Mouse (Mus musculus): ENCODE results near the gene Slc35a5. TPM values are rescaled to one million over a fixed set of nuclear protein-coding genes. Genes with fewer than 3 reads are reported as not detected.

Slc35a5 gene
- polyA plus RNA-seq, 1 experiment from 2014 or later, result 21.6 TPM

Other genes starting within 250 kb of the Slc35a5 start
- gene Cd200r3, start 215.0 kb downstream of the Slc35a5 start, polyA plus RNA-seq (2015; fragmentation: Nextera tagmentation; extraction: Ambion mirVana), result 0.40 and 0.48 TPM in 2 replicates
- gene Ccdc80, start 65.3 kb downstream of the Slc35a5 start, polyA plus RNA-seq (2015; fragmentation: Nextera tagmentation; extraction: Ambion mirVana), result 66.5 and 76.3 TPM in 2 replicates
- gene Atg3, start 79 bp upstream of the Slc35a5 start, polyA plus RNA-seq (2015; fragmentation: Nextera tagmentation; extraction: Ambion mirVana), result 30.8 and 33.3 TPM in 2 replicates
- 0.19 and 0.24 TPM in 2 replicates for gene Btla, start 65.6 kb upstream of the Slc35a5 start, polyA plus RNA-seq (2015; fragmentation: Nextera tagmentation; extraction: Ambion mirVana)

Data from lung, embryonic 16.5 days (tissue).